In the genomic region with DNA sequence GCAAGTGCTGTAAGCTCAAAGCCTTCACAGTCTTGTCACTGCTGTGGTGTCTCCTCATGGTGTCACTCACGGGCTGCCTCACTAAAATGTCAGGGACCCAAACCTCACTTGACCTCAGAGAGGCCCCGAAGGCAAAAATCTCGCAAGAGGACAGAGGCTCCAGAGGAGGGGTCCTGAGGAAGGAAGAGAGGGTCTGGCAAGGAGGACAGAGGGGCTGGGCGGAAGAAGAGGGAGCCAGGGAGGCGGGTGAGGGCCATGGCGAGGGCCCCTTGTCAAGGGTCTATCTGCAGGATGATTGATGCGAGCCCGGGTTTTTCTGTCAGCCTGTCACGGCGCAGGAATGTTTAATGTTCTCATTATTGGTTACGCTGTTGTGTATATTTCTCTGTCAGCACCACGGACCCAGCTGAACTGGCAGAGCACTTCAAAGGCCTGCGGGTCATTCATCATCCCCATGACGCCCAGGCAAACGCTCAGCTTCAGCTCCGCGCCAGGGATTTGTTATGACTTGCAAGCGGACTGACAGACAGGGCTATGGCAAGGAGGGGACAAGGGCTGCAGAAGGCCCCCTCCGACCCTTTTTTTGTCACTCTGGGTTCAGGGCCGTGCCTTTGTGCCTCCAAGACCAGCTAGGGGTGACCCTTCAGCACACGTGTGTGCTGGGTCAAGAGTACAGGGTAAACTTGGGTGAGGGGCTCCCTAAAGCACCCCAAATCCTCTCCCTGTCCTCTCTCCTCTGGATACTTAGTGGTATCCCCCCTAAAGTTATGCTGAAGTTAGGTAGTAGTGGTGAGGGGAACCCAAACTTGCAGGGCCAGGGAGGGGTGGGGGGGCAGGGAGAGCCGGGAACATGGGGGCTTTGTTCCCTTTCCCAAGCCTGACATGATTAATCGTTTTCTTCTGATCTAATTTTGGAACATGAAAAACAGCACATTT, we compare ENCODE assay signal across 8 mouse cellular contexts. TPM values are rescaled to one million over a fixed set of nuclear protein-coding genes. Genes with fewer than 3 reads are reported as not detected.
DNase-seq lines count a peak whose midpoint lies in the region; ATAC-seq and TF ChIP-seq lines count a peak whose summit lies in the region.

No protein-coding gene starts in this region.

- peak; percentile 17; the same call in 1 of the 2 replicates for TF ChIP-seq CTCF in heart, adult 2 months (IDR thresholded peaks at IDR 0.05)
- no peak for TF ChIP-seq CTCF in liver, adult 2 months (IDR thresholded peaks at IDR 0.05; ENCODE audit: low read depth, low read length)

- H3K36me3 ChIP-seq in heart, adult 2 months (ENCODE audit: control insufficient read depth, insufficient read depth, low read length) = no peaks in the 10 kb centered on the region
- H3K36me3 ChIP-seq in forebrain, embryonic 11.5 days (ENCODE audit: control insufficient read depth, insufficient read depth, low read length) = no peaks in the 10 kb centered on the region
- H3K36me3 ChIP-seq in hindbrain, embryonic 16.5 days (ENCODE audit: control insufficient read depth, insufficient read depth, low read length) = no peaks in the 10 kb centered on the region
- H3K36me3 ChIP-seq in liver, adult 2 months (ENCODE audit: control insufficient read depth, insufficient read depth, low read length) = no peaks in the 10 kb centered on the region
- H3K36me3 ChIP-seq in neural tube, embryonic 11.5 days (ENCODE audit: control insufficient read depth, insufficient read depth, low read length) = no peaks in the 10 kb centered on the region

- no peak for TF ChIP-seq EP300 in heart, adult 2 months (IDR thresholded peaks at IDR 0.05; ENCODE audit: insufficient read depth, low read depth, low read length)

- ATAC-seq in forebrain, embryonic 11.5 days (replicated peaks; ENCODE audit: low FRiP score) = no peak
- peak; percentile 75 for ATAC-seq in hindbrain, embryonic 16.5 days
- peak; percentile 38; the same call in 1 of the 2 replicates for ATAC-seq in neural tube, embryonic 11.5 days (ENCODE audit: insufficient read depth, low FRiP score, low TSS enrichment)

- peak in 1 of 2 experiments; percentile 8 for DNase-seq in heart, adult 2 months
- no peak for DNase-seq in heart, postnatal 25 days (ENCODE audit: low spot score)
- peak; percentile 60 for DNase-seq in forebrain, embryonic 11.5 days (ENCODE audit: low spot score)
- DNase-seq in liver, adult 2 months (ENCODE audit: extremely low read depth, low read depth, low spot score) = peak; percentile 3
- DNase-seq in neural tube, embryonic 11.5 days (ENCODE audit: low spot score) = peak; percentile 85
- DNase-seq in left cerebral cortex, adult 18-20 months (ENCODE audit: low spot score in 2 of 2) = no peak
- DNase-seq in T-cell, adult 2 months (ENCODE audit: low spot score) = no peak

- no peaks in the 10 kb centered on the region for H3K27me3 ChIP-seq in heart, adult 2 months (ENCODE audit: control insufficient read depth, insufficient read depth, low read length)
- H3K27me3 ChIP-seq in forebrain, embryonic 11.5 days (ENCODE audit: control insufficient read depth, insufficient read depth, low read length) = no peaks in the 10 kb centered on the region
- H3K27me3 ChIP-seq in hindbrain, embryonic 16.5 days (replicated peaks; ENCODE audit: control insufficient read depth, insufficient read depth, low read length) = no peaks in the 10 kb centered on the region
- H3K27me3 ChIP-seq in liver, adult 2 months (ENCODE audit: control insufficient read depth, insufficient read depth, low read length) = no peaks in the 10 kb centered on the region
- H3K27me3 ChIP-seq in neural tube, embryonic 11.5 days (ENCODE audit: control insufficient read depth, insufficient read depth, low read length) = no peaks in the 10 kb centered on the region

- H3K79me2 ChIP-seq in heart, adult 2 months (replicated peaks; ENCODE audit: control insufficient read depth, insufficient read depth, low read length) = no peaks in the 10 kb centered on the region
- no peaks in the 10 kb centered on the region for H3K79me2 ChIP-seq in liver, adult 2 months (ENCODE audit: control insufficient read depth, insufficient read depth, low read length)

- intact Hi-C loops in heart, adult 2 months (cut with DNase I) = no loop called here
- intact Hi-C loops in heart, postnatal 25 days (cut with DNase I) = loop anchor here (5.0 kb wide), 1 partner anchor 78 kb away; no protein-coding TSS in a partner anchor

- no peak for TF ChIP-seq POLR2A in heart, adult 2 months (IDR thresholded peaks at IDR 0.05; ENCODE audit: insufficient read depth, low read depth, low read length)
- no peak for TF ChIP-seq POLR2A in liver, adult 2 months (IDR thresholded peaks at IDR 0.05; ENCODE audit: extremely low read depth, insufficient read depth, low read length)

- peaks cover 5% of the 10 kb centered on the region for H3K4me1 ChIP-seq in heart, adult 2 months (ENCODE audit: control insufficient read depth, insufficient read depth, low read length)
- no peaks in the 10 kb centered on the region for H3K4me1 ChIP-seq in forebrain, embryonic 11.5 days (replicated peaks; ENCODE audit: control insufficient read depth, insufficient read depth, low read length)
- peaks cover 12% of the 10 kb centered on the region for H3K4me1 ChIP-seq in hindbrain, embryonic 16.5 days (ENCODE audit: control insufficient read depth, insufficient read depth, low read depth, low read length)
- no peaks in the 10 kb centered on the region for H3K4me1 ChIP-seq in liver, adult 2 months (ENCODE audit: control insufficient read depth, insufficient read depth, low read length)
- peaks cover 17% of the 10 kb centered on the region for H3K4me1 ChIP-seq in neural tube, embryonic 11.5 days (ENCODE audit: control insufficient read depth, insufficient read depth, low read length)

- no peak overlapping the region for H3K4me2 ChIP-seq in forebrain, embryonic 11.5 days (ENCODE audit: low read depth, low read length, severe bottlenecking)
- peak overlapping the region; percentile 28 for H3K4me2 ChIP-seq in hindbrain, embryonic 16.5 days (ENCODE audit: low read length)
- H3K4me2 ChIP-seq in neural tube, embryonic 11.5 days (ENCODE audit: low read depth) = peak overlapping the region; percentile 42

- WGBS in heart, adult 2 months = 50% methylated on average over 23 of the region's 23 CpGs
- WGBS in forebrain, embryonic 11.5 days = 59% methylated on average over 23 of the region's 23 CpGs
- WGBS in hindbrain, embryonic 16.5 days = 17% methylated on average over 23 of the region's 23 CpGs
- WGBS in liver, adult 2 months = 49% methylated on average over 23 of the region's 23 CpGs
- 6% methylated on average over 23 of the region's 23 CpGs for WGBS in neural tube, embryonic 11.5 days

- H3K9ac ChIP-seq in heart, adult 2 months (ENCODE audit: low read depth, low read length) = no peak overlapping the region
- no peak overlapping the region for H3K9ac ChIP-seq in forebrain, embryonic 11.5 days (ENCODE audit: low read length)
- H3K9ac ChIP-seq in hindbrain, embryonic 16.5 days (ENCODE audit: low read depth, low read length) = 0 out of 2 replicates have a peak overlapping the region, but pooled peaks have one; percentile 7
- H3K9ac ChIP-seq in liver, adult 2 months (ENCODE audit: low read depth, low read length) = no peak overlapping the region
- peak overlapping the region; percentile 18; the same call in 1 of the 2 replicates for H3K9ac ChIP-seq in neural tube, embryonic 11.5 days (ENCODE audit: low read length)

- H3K9me3 ChIP-seq in forebrain, embryonic 11.5 days (ENCODE audit: control insufficient read depth, low read length) = no peaks in the 10 kb centered on the region
- H3K9me3 ChIP-seq in hindbrain, embryonic 16.5 days (ENCODE audit: control insufficient read depth, low read length) = no peaks in the 10 kb centered on the region
- H3K9me3 ChIP-seq in neural tube, embryonic 11.5 days (ENCODE audit: control insufficient read depth, low read length) = no peaks in the 10 kb centered on the region

- H3K27ac ChIP-seq in heart, adult 2 months = 0 out of 2 replicates have a peak overlapping the region, but pooled peaks have one; percentile 23
- no peak overlapping the region for H3K27ac ChIP-seq in forebrain, embryonic 11.5 days (ENCODE audit: low read depth, low read length)
- peak overlapping the region; percentile 57 for H3K27ac ChIP-seq in hindbrain, embryonic 16.5 days (ENCODE audit: low read depth, low read length)
- H3K27ac ChIP-seq in liver, adult 2 months (replicated peaks; ENCODE audit: insufficient read depth, low read depth, low read length) = no peak overlapping the region
- H3K27ac ChIP-seq in neural tube, embryonic 11.5 days (ENCODE audit: low read depth, low read length) = peak overlapping the region; percentile 60

- H3K4me3 ChIP-seq in heart, adult 2 months = no peak overlapping the region
- H3K4me3 ChIP-seq in forebrain, embryonic 11.5 days (ENCODE audit: low read depth, low read length) = no peak overlapping the region
- H3K4me3 ChIP-seq in hindbrain, embryonic 16.5 days (ENCODE audit: low read length) = no peak overlapping the region
- no peak overlapping the region for H3K4me3 ChIP-seq in liver, adult 2 months (ENCODE audit: insufficient read depth, low read depth, low read length)
- H3K4me3 ChIP-seq in neural tube, embryonic 11.5 days (ENCODE audit: low read depth, low read length) = no peak overlapping the region

RNA-seq across cellular contexts. Expression of a gene that starts 55.1 kb away (rescaled TPM):
- 1 to 10 TPM; 5.6 to 8.3 TPM for total RNA-seq in heart, adult 2 months (2021)
- 6.6 and 10.2 TPM in 2 replicates for polyA plus RNA-seq in heart, adult 2 months (2012; rRNA removed)
- total RNA-seq in heart, postnatal 25 days (2021) = 1 to 10 TPM; 7.5 to 9.5 TPM
- 11.9 and 13.7 TPM in 2 replicates for polyA plus RNA-seq in forebrain, embryonic 11.5 days (2014; fragmentation: Nextera tagmentation; extraction: Ambion mirVana)
- 59.2 and 68.9 TPM in 2 replicates for polyA plus RNA-seq in hindbrain, embryonic 16.5 days (2015; fragmentation: Nextera tagmentation; extraction: Ambion mirVana)
- 4.1 and 8.0 TPM in 2 replicates for total RNA-seq in liver, adult 2 months (2014; rRNA removed)
- polyA plus RNA-seq in liver, adult 2 months (2012; rRNA removed) = 8.6 and 10.1 TPM in 2 replicates
- 14.0 and 16.0 TPM in 2 replicates for polyA plus RNA-seq in neural tube, embryonic 11.5 days (2014; fragmentation: Nextera tagmentation; extraction: Ambion mirVana)
- total RNA-seq in left cerebral cortex, adult 18-20 months (2021) = 10 to 100 TPM; 26.7 to 34.2 TPM

Comparison
In these comparisons a context has a peak if more than half of its experiments do, and no peak if none do; other contexts are left out.
1. DNase-seq: peak in forebrain, embryonic 11.5 days (single experiment), liver, adult 2 months (single experiment) and neural tube, embryonic 11.5 days (single experiment); none in heart, postnatal 25 days (single experiment), left cerebral cortex, adult 18-20 months (0 of 2) and T-cell, adult 2 months (single experiment).
2. H3K27ac ChIP-seq: peak in heart, adult 2 months (single experiment), hindbrain, embryonic 16.5 days (single experiment) and neural tube, embryonic 11.5 days (single experiment); none in forebrain, embryonic 11.5 days (single experiment) and liver, adult 2 months (single experiment).
3. H3K9ac ChIP-seq: peak in hindbrain, embryonic 16.5 days (single experiment) and neural tube, embryonic 11.5 days (single experiment); none in heart, adult 2 months (single experiment), forebrain, embryonic 11.5 days (single experiment) and liver, adult 2 months (single experiment).